Mouse (Mus musculus) liver, embryonic 14.5 days (tissue): ENCODE measurements around the gene Agt.

Experiments
- CTCF ChIP-seq: IDR thresholded peaks from 2 replicates; pipeline ENCODE4 v1.5.1; 2016; ENCODE audit warnings: antibody characterized with exemption, low read depth, control low read depth
- EP300 ChIP-seq: IDR thresholded peaks from 2 replicates; pipeline ENCODE4 v1.6.1; 2016; ENCODE audit warnings: antibody characterized with exemption, low read depth

- TF ChIP-seq EP300 = no peak
- no peak for TF ChIP-seq CTCF
Observed at GRCm38 (mm10) chr8:124521946-124522345, 47.6 kb downstream of the Agt start.
